Mouse (Mus musculus): ENCODE data around the gene Ccnf. TPM values are rescaled to one million over a fixed set of nuclear protein-coding genes. Genes with fewer than 3 reads are reported as not detected.
A peak's percentile ranks its signal among the peaks of the same experiment; 100 is the strongest.

The Ccnf gene
- total and polyA plus RNA-seq, 3 experiments = 34.5 to 73.9 TPM; not detected in 1

DNA sequence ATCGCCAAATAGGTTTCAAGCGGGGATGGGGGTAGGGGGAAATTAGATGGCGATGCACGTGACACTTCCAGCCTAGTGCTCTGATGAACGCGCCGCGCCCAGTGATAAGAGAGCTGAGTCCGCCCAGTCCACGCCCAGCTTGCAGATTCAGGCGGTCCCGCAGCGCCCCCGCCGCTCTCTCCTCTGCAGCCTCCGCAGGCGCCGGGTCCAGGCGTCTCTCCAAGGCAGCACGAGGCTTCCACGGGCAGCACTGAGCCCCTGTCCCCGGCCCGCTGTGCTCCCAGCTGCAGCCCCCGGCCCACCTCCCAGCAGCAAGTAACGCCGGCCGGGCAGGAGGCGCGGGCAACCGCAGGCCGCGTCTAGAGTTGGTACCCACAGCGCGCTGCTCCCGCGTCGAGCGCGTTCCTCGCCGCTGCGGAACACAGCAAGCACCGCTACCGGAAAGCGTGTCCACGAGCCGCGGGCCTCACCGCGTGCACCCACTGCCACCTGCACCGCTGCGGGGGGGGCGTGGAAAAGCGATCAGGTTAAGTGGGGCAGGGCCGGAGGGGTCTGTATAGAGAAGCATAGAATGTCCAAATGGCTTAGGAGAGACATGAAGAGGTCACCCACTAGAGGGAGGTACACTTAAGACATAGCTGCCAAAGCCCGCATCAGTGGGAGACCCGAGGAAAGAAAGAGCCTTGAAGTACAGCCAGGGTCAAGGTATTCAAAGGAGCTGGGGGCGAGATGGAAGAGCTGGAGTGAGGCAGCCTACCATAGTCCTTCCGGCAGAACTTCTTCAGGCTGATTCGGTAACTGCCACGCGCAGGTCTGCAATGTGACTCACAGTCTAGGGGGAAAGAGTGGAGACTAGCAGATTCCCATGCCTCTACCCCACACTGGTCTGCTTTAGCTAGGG lies 44.6 kb downstream of the Ccnf start (continued):
- peak; percentile 65; the same call in 1 of the 2 replicates for TF ChIP-seq CHD1 (IDR thresholded peaks at IDR 0.05; ENCODE audit: low read depth, low read length)
- TF ChIP-seq USF1 (IDR thresholded peaks at IDR 0.05; ENCODE audit: low read depth, low read length) = peak; percentile 87

DNA sequence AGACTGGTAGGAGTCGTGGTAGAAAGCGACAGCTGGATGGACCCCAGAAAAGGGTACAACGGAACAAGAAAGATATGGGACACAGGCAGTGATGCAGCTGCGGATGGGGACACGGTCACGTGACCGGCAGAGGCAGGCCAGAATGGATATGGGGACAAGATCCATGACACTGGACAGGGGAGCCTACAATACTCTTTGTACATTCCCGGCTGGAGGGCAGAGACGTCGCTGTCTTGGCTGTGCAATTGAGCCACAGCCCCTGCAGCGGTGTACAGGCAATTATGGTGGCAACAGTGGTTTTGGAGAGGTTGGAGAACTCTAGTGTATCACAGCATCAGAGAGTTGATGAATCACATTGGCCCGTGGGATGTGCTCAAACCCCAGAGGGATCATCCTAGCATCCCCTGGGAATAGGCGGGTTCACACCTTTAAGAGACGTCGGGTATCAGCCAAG lies 45.3 kb downstream of the Ccnf start:
- Histone ChIP-seq H3K4me1 (ENCODE audit: control insufficient read depth in 1 of 2, insufficient read depth in 2 of 2, low read length in 2 of 2) (peaks cover 9 to 54% of the 10 kb centered on the region in 2 experiments), H3K27me3 (ENCODE audit: control insufficient read depth in 1 of 2, insufficient read depth in 2 of 2, low read length in 2 of 2) (no peaks in the 10 kb centered on the region), H3K9ac (ENCODE audit: control insufficient read depth, low read depth, low read length, poor library complexity, severe bottlenecking) (peak overlapping the region; percentile 86), H3K4me3 (ENCODE audit: control insufficient read depth in 1 of 2, insufficient read depth in 1 of 2, low read depth in 2 of 2, low read length in 2 of 2) (peak overlapping the region; percentile 27 to 59), H3K79me2 (ENCODE audit: control insufficient read depth, insufficient read depth, low read length, poor library complexity) (peaks cover 48% of the 10 kb centered on the region), H3K9me3 (replicated peaks; ENCODE audit: insufficient read depth, low read length) (no peaks in the 10 kb centered on the region), H3K27ac (ENCODE audit: control insufficient read depth, low read depth, low read length) (peak overlapping the region; percentile 94), H3K36me3 (ENCODE audit: control insufficient read depth in 1 of 2, insufficient read depth in 2 of 2, low read length in 2 of 2) (peaks cover 0 to 39% of the 10 kb centered on the region in 2 experiments; a peak in 3 of 4 replicates)
- DNase-seq (ENCODE audit: low read depth, low spot score) = no peak
- TF ChIP-seq ZNF384 (IDR thresholded peaks at IDR 0.05; ENCODE audit: low read depth, low read length) (no peak), TCF12 (IDR thresholded peaks at IDR 0.05; ENCODE audit: low read depth, low read length) (peak; percentile 48; the same call in 1 of the 2 replicates), JUND (IDR thresholded peaks at IDR 0.05; ENCODE audit: low read depth, low read length) (no peak), MAZ (IDR thresholded peaks at IDR 0.05; ENCODE audit: low read depth, low read length) (no peak; the same call in none of the 2 replicates), EP300 (IDR thresholded peaks at IDR 0.05; ENCODE audit: low read depth in 1 of 2, low read length in 2 of 2) (no peak), CTCF (IDR thresholded peaks at IDR 0.05 in 2 of 3, conservative IDR thresholded peaks at IDR 0.05 in 1 of 3; ENCODE audit: control insufficient read depth in 1 of 3, insufficient read depth in 1 of 3, low read depth in 2 of 3, low read length in 3 of 3, poor library complexity in 1 of 3, severe bottlenecking in 1 of 3) (no peak), GATA1 (IDR thresholded peaks at IDR 0.05; ENCODE audit: low read depth, low read length) (no peak), RAD21 (IDR thresholded peaks at IDR 0.05; ENCODE audit: low read depth, low read length) (no peak), MAX (IDR thresholded peaks at IDR 0.05; ENCODE audit: low read length) (peak; percentile 75), BHLHE40 (IDR thresholded peaks at IDR 0.05; ENCODE audit: borderline replicate concordance, low read depth, low read length) (peak; percentile 80), ZC3H11A (IDR thresholded peaks at IDR 0.05; ENCODE audit: low read depth, low read length) (no peak), RCOR1 (IDR thresholded peaks at IDR 0.05; ENCODE audit: low read depth, low read length) (no peak), ELF1 (IDR thresholded peaks at IDR 0.05; ENCODE audit: low read depth, low read length) (no peak), ETS1 (IDR thresholded peaks at IDR 0.05; ENCODE audit: low read depth, low read length) (no peak), KAT2A (conservative IDR thresholded peaks at IDR 0.05; ENCODE audit: low read depth, low read length) (no peak), USF1 (IDR thresholded peaks at IDR 0.05; ENCODE audit: low read depth, low read length) (peak; percentile 96), TBP (IDR thresholded peaks at IDR 0.05; ENCODE audit: low read depth, low read length) (no peak), POLR2AphosphoS2 (IDR thresholded peaks at IDR 0.05; ENCODE audit: low read length) (peak; percentile 85; the same call in 1 of the 2 replicates), USF2 (IDR thresholded peaks at IDR 0.05; ENCODE audit: borderline replicate concordance in 1 of 2, insufficient read depth in 1 of 2, low read depth in 1 of 2, low read length in 2 of 2) (peak; percentile 53 to 84; a peak in 3 of 4 replicates), MAFK (IDR thresholded peaks at IDR 0.05; ENCODE audit: borderline replicate concordance, low read depth, low read length) (no peak), POLR2AphosphoS5 (IDR thresholded peaks at IDR 0.05; ENCODE audit: borderline replicate concordance, low read depth, low read length) (no peak), MEF2A (IDR thresholded peaks at IDR 0.05; ENCODE audit: extremely low read depth, insufficient replicate concordance, low read depth, low read length, poor library complexity, severe bottlenecking) (no peak), ZKSCAN1 (IDR thresholded peaks at IDR 0.05; ENCODE audit: low read depth, low read length) (no peak), SIN3A (IDR thresholded peaks at IDR 0.05; ENCODE audit: low read length) (no peak; the same call in none of the 2 replicates), SMC3 (IDR thresholded peaks at IDR 0.05; ENCODE audit: low read depth, low read length) (no peak), CHD1 (IDR thresholded peaks at IDR 0.05; ENCODE audit: low read depth, low read length) (peak; percentile 45; the same call in 1 of the 2 replicates), HCFC1 (IDR thresholded peaks at IDR 0.05; ENCODE audit: low read depth, low read length) (no peak; the same call in 1 of the 2 replicates), MXI1 (IDR thresholded peaks at IDR 0.05; ENCODE audit: low read depth, low read length) (0 out of 2 replicates have a peak, but pooled peaks have one; percentile 8), E2F4 (IDR thresholded peaks at IDR 0.05; ENCODE audit: borderline replicate concordance, low read depth, low read length) (no peak), CHD2 (IDR thresholded peaks at IDR 0.05; ENCODE audit: low read length) (no peak), MYB (IDR thresholded peaks at IDR 0.05; ENCODE audit: low read depth, low read length) (no peak), TAL1 (IDR thresholded peaks at IDR 0.05; ENCODE audit: low read length) (no peak)
